In genomic region chr11:57645018-57645559, GRCm38 (mm10) we compare ENCODE assay signal across 8 mouse cellular contexts. TPM values are rescaled to one million over a fixed set of nuclear protein-coding genes. Genes with fewer than 3 reads are reported as not detected.
DNase-seq lines count a peak whose midpoint lies in the region; ATAC-seq and TF ChIP-seq lines count a peak whose summit lies in the region.

TSS of gene Galnt10 (plus strand) at chr11:57645442.

- peak within 1 kb of the TSS; percentile 90 for H3K4me3 ChIP-seq in E14TG2a.4 (replicated peaks; ENCODE audit: low read length)
- peak within 1 kb of the TSS; percentile 71 for H3K4me3 ChIP-seq in forebrain, embryonic 14.5 days (ENCODE audit: low read depth, low read length)
- H3K4me3 ChIP-seq in liver, embryonic 16.5 days (ENCODE audit: low read depth, low read length), result peak within 1 kb of the TSS; percentile 95
- peak within 1 kb of the TSS; percentile 75 for H3K4me3 ChIP-seq in neural tube, embryonic 12.5 days
- H3K4me3 ChIP-seq in stomach, postnatal 0 days (ENCODE audit: low read depth, low read length), result peak within 1 kb of the TSS; percentile 73

- H3K27ac ChIP-seq in forebrain, embryonic 14.5 days (ENCODE audit: low read depth, low read length), result peak within 1 kb of the TSS; percentile 67
- H3K27ac ChIP-seq in liver, embryonic 16.5 days (ENCODE audit: low read length), result peak within 1 kb of the TSS; percentile 81
- no peak within 1 kb of the TSS for H3K27ac ChIP-seq in neural tube, embryonic 12.5 days
- peak within 1 kb of the TSS; percentile 83 for H3K27ac ChIP-seq in stomach, postnatal 0 days (replicated peaks)

- peaks cover 40% of the 10 kb centered on the region for H3K4me1 ChIP-seq in E14TG2a.4 (replicated peaks; ENCODE audit: low read depth, low read length)
- peaks cover 14% of the 10 kb centered on the region; the same call in 1 of the 2 replicates for H3K4me1 ChIP-seq in forebrain, embryonic 14.5 days (ENCODE audit: control insufficient read depth, insufficient read depth, low read length)
- H3K4me1 ChIP-seq in liver, embryonic 16.5 days (ENCODE audit: control insufficient read depth, low read depth, low read length), result peaks cover 43% of the 10 kb centered on the region
- peaks cover 24% of the 10 kb centered on the region for H3K4me1 ChIP-seq in neural tube, embryonic 12.5 days
- peaks cover 6% of the 10 kb centered on the region; the same call in 1 of the 2 replicates for H3K4me1 ChIP-seq in stomach, postnatal 0 days (replicated peaks; ENCODE audit: control insufficient read depth, insufficient read depth)

- ATAC-seq in forebrain, embryonic 14.5 days, result peak; percentile 93
- ATAC-seq in liver, embryonic 16.5 days (ENCODE audit: low read depth), result peak; percentile 88
- peak; percentile 92 for ATAC-seq in neural tube, embryonic 12.5 days (ENCODE audit: low FRiP score, low read depth)
- ATAC-seq in stomach, postnatal 0 days (ENCODE audit: low FRiP score, low TSS enrichment), result peak; percentile 92

- H3K36me3 ChIP-seq in E14TG2a.4 (ENCODE audit: insufficient read depth, low read length), result no peaks in the 10 kb centered on the region; the same call in 1 of the 2 replicates
- no peaks in the 10 kb centered on the region for H3K36me3 ChIP-seq in forebrain, embryonic 14.5 days (ENCODE audit: control insufficient read depth, insufficient read depth, low read length)
- peaks cover 5% of the 10 kb centered on the region for H3K36me3 ChIP-seq in liver, embryonic 16.5 days (ENCODE audit: control insufficient read depth, insufficient read depth)
- H3K36me3 ChIP-seq in neural tube, embryonic 12.5 days, result no peaks in the 10 kb centered on the region
- no peaks in the 10 kb centered on the region for H3K36me3 ChIP-seq in stomach, postnatal 0 days (ENCODE audit: control insufficient read depth, insufficient read depth, low read length)

- H3K27me3 ChIP-seq in E14TG2a.4 (ENCODE audit: insufficient read depth, low read length), result peaks cover 33% of the 10 kb centered on the region
- no peaks in the 10 kb centered on the region for H3K27me3 ChIP-seq in forebrain, embryonic 14.5 days (replicated peaks; ENCODE audit: control insufficient read depth, insufficient read depth, low read length)
- no peaks in the 10 kb centered on the region; the same call in 1 of the 2 replicates for H3K27me3 ChIP-seq in liver, embryonic 16.5 days (ENCODE audit: control insufficient read depth, insufficient read depth, low read depth, low read length)
- H3K27me3 ChIP-seq in neural tube, embryonic 12.5 days (replicated peaks), result no peaks in the 10 kb centered on the region; the same call in 1 of the 2 replicates
- no peaks in the 10 kb centered on the region for H3K27me3 ChIP-seq in stomach, postnatal 0 days (ENCODE audit: control insufficient read depth, insufficient read depth, low read length)

- no peak for TF ChIP-seq CTCF in E14TG2a.4 (conservative IDR thresholded peaks at IDR 0.05; ENCODE audit: low read length)
- peak; percentile 59 for TF ChIP-seq CTCF in stomach, postnatal 0 days (IDR thresholded peaks at IDR 0.05; ENCODE audit: low read depth)

- under 1% methylated on average over 60 of the region's 60 CpGs for WGBS in forebrain, embryonic 14.5 days
- under 1% methylated on average over 52 of the region's 60 CpGs for WGBS in liver, embryonic 16.5 days (ENCODE audit: insufficient replicate concordance)
- under 1% methylated on average over 60 of the region's 60 CpGs for WGBS in neural tube, embryonic 12.5 days
- under 1% methylated on average over 47 of the region's 60 CpGs for WGBS in stomach, postnatal 0 days

- peak within 1 kb of the TSS; percentile 85 for H3K4me2 ChIP-seq in forebrain, embryonic 14.5 days (ENCODE audit: low read length)
- H3K4me2 ChIP-seq in liver, embryonic 16.5 days (ENCODE audit: low read depth, low read length), result peak within 1 kb of the TSS; percentile 94
- H3K4me2 ChIP-seq in neural tube, embryonic 12.5 days (replicated peaks), result peak within 1 kb of the TSS; percentile 97
- peak within 1 kb of the TSS; percentile 97 for H3K4me2 ChIP-seq in stomach, postnatal 0 days (replicated peaks; ENCODE audit: low read depth)

- peak; percentile 79 for DNase-seq in cerebellum, adult 11 months
- peak; percentile 91 for DNase-seq in forebrain, embryonic 14.5 days (ENCODE audit: low spot score)
- peak; percentile 92 for DNase-seq in heart, postnatal 10 days
- peak; percentile 91 to 94 for DNase-seq in kidney, postnatal 4 days
- DNase-seq in stomach, postnatal 0 days (ENCODE audit: low spot score), result peak; percentile 88

- H3K9me3 ChIP-seq in E14TG2a.4 (ENCODE audit: low read length), result no peaks in the 10 kb centered on the region
- H3K9me3 ChIP-seq in forebrain, embryonic 14.5 days (replicated peaks; ENCODE audit: control insufficient read depth, low read length), result no peaks in the 10 kb centered on the region
- no peaks in the 10 kb centered on the region for H3K9me3 ChIP-seq in liver, embryonic 16.5 days (replicated peaks; ENCODE audit: control insufficient read depth, low read length)
- H3K9me3 ChIP-seq in neural tube, embryonic 12.5 days, result no peaks in the 10 kb centered on the region
- no peaks in the 10 kb centered on the region for H3K9me3 ChIP-seq in stomach, postnatal 0 days (ENCODE audit: control insufficient read depth, low read length)

- no peak for TF ChIP-seq EP300 in stomach, postnatal 0 days (optimal IDR thresholded peaks at IDR 0.05)

- intact Hi-C loops in heart, postnatal 10 days (cut with DNase I), result loop anchor here (2.0 to 5.0 kb wide), 4 partner anchors 28 to 98 kb away; no protein-coding TSS in a partner anchor

- peak within 1 kb of the TSS; percentile 82 for H3K9ac ChIP-seq in forebrain, embryonic 14.5 days (ENCODE audit: low read length)
- H3K9ac ChIP-seq in liver, embryonic 16.5 days (ENCODE audit: low read depth, low read length), result peak within 1 kb of the TSS; percentile 99
- H3K9ac ChIP-seq in neural tube, embryonic 12.5 days, result peak within 1 kb of the TSS; percentile 83
- H3K9ac ChIP-seq in stomach, postnatal 0 days (ENCODE audit: low read length), result peak within 1 kb of the TSS; percentile 79

RNA-seq across cellular contexts. Expression of gene Galnt10, which starts in this region (rescaled TPM):
- 6.1 and 7.1 TPM in 2 replicates for polyA plus RNA-seq in forebrain, embryonic 14.5 days (2014; fragmentation: Nextera tagmentation; extraction: Ambion mirVana)
- total RNA-seq in heart, postnatal 10 days (2021), result 10 to 100 TPM; 12.2 to 13.0 TPM
- 24.1 and 26.3 TPM in 2 replicates for polyA plus RNA-seq in liver, embryonic 16.5 days (2015; fragmentation: Nextera tagmentation; extraction: Ambion mirVana)
- 17.4 and 18.4 TPM in 2 replicates for polyA plus RNA-seq in neural tube, embryonic 12.5 days (2016; fragmentation: Nextera tagmentation; extraction: Ambion mirVana)
- polyA plus RNA-seq in stomach, postnatal 0 days (2015; fragmentation: Nextera tagmentation; extraction: Ambion mirVana), result 8.8 and 9.6 TPM in 2 replicates
